Mouse (Mus musculus): Measurements from ENCODE around the gene Zfp335.
"Not testable (repeated sequence)": the region's sequence is repeated elsewhere in the genome, so short reads cannot be mapped to it uniquely, and the experiment has no call there.

Gene Zfp335

GRCm38 (mm10) chr2:164867566-164867965 lies 44.0 kb downstream of the Zfp335 start:
- in situ Hi-C loops (cut with MseI, MboI): no loop called here

- in situ Hi-C loops (cut with MseI, MboI): no loop called here
Observed at GRCm38 (mm10) chr2:164866741-164867551, 44.6 kb downstream of the Zfp335 start.

- in situ Hi-C loops (cut with MseI, MboI): no loop called here
Observed at GRCm38 (mm10) chr2:164864593-164864992, 47.0 kb downstream of the Zfp335 start.

GRCm38 (mm10) chr2:164863411-164863810 lies 48.1 kb downstream of the Zfp335 start:
- in situ Hi-C loops (cut with MseI, MboI): not testable (repeated sequence)

- in situ Hi-C loops (cut with MseI, MboI): no loop called here
Observed at GRCm38 (mm10) chr2:164862179-164862861, 49.2 kb downstream of the Zfp335 start.

- in situ Hi-C loops (cut with MseI, MboI): no loop called here
Observed at GRCm38 (mm10) chr2:164861094-164861493, 50.5 kb downstream of the Zfp335 start.

- in situ Hi-C loops (cut with MseI, MboI): no loop called here
Observed at GRCm38 (mm10) chr2:164859640-164860432, 51.7 kb downstream of the Zfp335 start.

GRCm38 (mm10) chr2:164859155-164859554 lies 52.4 kb downstream of the Zfp335 start:
- in situ Hi-C loops (cut with MseI, MboI): no loop called here

- in situ Hi-C loops (cut with MseI, MboI): no loop called here
Observed at GRCm38 (mm10) chr2:164857842-164858553, 53.6 kb downstream of the Zfp335 start.

- in situ Hi-C loops (cut with MseI, MboI): no loop called here
Observed at GRCm38 (mm10) chr2:164857101-164857821, 54.3 kb downstream of the Zfp335 start, which contains the start of gene Pltp. Gene Pltp (minus strand): TSS chr2:164857711.

GRCm38 (mm10) chr2:164856309-164857100 lies 55.1 kb downstream of the Zfp335 start:
- in situ Hi-C loops (cut with MseI, MboI): no loop called here

GRCm38 (mm10) chr2:164855572-164855971 lies 56.0 kb downstream of the Zfp335 start:
- in situ Hi-C loops (cut with MseI, MboI): not testable (repeated sequence)

- in situ Hi-C loops (cut with MseI, MboI): no loop called here
Observed at GRCm38 (mm10) chr2:164850061-164850460, 61.5 kb downstream of the Zfp335 start.

GRCm38 (mm10) chr2:164845782-164846181 lies 65.8 kb downstream of the Zfp335 start:
- in situ Hi-C loops (cut with MseI, MboI): no loop called here

Measured in mouse trophoblast stem cell (cell line).